Mouse (Mus musculus) megakaryocyte, embryonic 14.5 days (primary cell): ENCODE results near the gene Ddx18.

Experiments
- FLI1 ChIP-seq: IDR thresholded peaks from 2 replicates; pipeline ENCODE4 v1.6.1; 2012; ENCODE audit warnings: low read length, inconsistent platforms, mixed read lengths
- GATA1 ChIP-seq: IDR thresholded peaks from 3 replicates; pipeline ENCODE4 v1.6.1; 2012; ENCODE audit warnings: mixed read lengths, low read length, inconsistent platforms, borderline replicate concordance

- TF ChIP-seq FLI1, result no peak
- no peak for TF ChIP-seq GATA1
Measured at GRCm38 (mm10) chr1:121598421-121598820, 30.6 kb upstream of the Ddx18 start.
